Mouse (Mus musculus): ENCODE measurements at regions not wholly inside any gene's neighbourhood (a gene's known extent, or its start where the extent isn't known, plus 50 kb on each side); places are given as distances from the start of the nearest gene placed in this dataset.

DNA sequence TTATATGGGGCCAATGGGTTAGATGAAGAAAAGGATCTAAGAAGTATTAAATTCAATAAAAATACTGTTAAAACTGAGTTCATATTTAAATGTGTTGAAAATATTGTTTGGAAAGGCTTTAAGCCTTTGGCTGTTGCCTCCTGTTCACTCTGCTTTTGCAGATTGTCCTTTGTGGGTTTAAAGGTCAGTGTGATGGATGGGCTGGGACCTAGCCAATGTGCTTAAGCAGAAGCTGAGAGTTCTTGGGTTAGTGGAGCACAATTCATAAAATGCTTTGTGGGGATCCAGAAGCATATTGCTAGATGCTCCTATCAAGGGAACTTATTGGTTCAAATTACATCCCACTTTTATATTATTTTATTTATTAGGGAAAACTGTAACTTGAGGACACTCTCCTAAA is 402.4 kb upstream of the Stxbp6 start:
- no peak for TF ChIP-seq CTCF (IDR thresholded peaks at IDR 0.05; ENCODE audit: borderline replicate concordance, extremely low read depth, insufficient read depth, insufficient read length)
- TF ChIP-seq POLR2A (IDR thresholded peaks at IDR 0.05; ENCODE audit: borderline replicate concordance, extremely low read depth, insufficient read depth, insufficient read length, poor library complexity, severe bottlenecking), result no peak

Data from brain, embryonic 14.5 days (tissue).